Mouse (Mus musculus) thymus, postnatal 14 days (tissue): ENCODE measurements around the gene Unc5a.

ENCODE experiments used
- DNase-seq: peaks from one replicate; pipeline ENCODE4 v3.0.0; 2021

Unc5a gene

DNA sequence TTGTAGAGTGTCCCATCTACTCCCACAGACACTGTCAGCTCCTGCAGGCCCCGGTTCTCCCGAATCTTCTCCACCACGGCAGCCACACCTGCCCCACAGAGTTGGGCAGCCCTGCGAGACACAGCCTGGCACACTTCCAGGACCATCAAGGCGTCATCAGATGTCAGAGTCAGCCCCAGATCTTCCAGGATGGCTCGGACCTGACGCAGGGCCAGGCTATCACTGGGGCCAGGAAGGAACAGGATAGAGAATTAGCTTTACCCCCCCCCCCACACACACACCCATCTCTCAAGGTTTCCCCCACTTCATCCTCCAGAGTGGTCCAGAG, 57.2 kb downstream of the Unc5a start:
- no peak for DNase-seq

DNA sequence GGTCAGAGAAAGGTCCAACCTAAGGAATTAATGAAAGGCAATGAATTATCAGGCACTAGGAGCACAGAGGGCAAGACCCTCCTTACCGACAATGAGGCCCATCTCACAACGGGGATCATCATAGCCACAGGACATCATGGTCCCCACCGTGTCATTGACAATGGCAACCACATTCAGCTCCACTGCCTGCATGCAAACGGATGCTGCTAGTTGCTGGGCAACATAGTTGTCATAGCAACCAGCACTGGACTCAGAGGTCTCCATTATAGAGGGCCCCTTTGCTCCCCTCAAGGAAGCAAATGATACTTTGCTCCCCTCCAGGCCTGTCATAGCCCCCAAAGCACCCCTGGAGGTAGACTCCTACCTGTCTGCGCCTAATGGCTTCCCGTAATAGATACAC, 59.4 kb downstream of the Unc5a start:
- DNase-seq, result no peak

DNA sequence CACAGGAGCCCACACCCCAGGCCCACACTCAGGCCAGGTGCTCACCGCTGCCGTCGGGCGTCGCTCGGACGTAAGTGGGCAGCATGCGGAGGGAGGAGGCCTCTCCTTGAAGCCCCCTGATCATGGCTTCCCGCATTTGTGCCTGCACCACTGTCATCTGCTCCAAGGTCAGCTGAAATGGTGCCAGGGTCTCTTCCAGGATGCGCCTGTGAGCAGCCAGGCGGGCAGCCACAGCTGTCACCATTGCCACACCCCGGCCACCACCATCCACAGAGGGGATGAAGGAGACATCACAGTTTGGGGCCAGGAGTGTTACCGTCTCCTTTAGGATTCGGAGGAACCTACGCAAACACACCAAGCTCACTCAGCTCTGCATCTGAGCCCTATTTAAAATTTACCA, 61.9 kb downstream of the Unc5a start:
- DNase-seq, result no peak

DNA sequence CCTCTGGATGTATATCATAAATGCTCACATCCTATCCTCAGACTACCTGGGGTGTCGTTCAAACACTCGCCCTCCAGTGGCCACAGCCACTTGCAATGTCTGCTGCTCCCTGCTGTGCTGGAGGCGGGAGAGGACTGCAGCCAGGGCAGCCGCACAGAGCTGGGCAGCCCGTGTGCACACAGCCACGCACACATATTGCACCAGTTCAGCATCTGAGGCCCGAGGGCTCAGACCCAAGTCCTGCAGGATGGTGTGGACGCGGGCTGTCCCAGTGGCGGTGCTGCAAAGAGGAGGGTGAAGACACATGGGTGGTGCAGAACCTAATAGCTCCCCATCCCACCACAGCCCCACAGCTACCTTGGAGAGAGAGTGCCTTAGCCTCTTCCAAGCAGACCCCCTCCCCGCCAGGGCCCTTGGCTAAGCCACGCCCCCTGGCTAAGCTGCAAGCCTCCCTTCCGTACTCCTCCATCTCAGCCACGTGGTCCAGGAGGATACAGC, 62.8 kb downstream of the Unc5a start:
- DNase-seq, result no peak

DNA sequence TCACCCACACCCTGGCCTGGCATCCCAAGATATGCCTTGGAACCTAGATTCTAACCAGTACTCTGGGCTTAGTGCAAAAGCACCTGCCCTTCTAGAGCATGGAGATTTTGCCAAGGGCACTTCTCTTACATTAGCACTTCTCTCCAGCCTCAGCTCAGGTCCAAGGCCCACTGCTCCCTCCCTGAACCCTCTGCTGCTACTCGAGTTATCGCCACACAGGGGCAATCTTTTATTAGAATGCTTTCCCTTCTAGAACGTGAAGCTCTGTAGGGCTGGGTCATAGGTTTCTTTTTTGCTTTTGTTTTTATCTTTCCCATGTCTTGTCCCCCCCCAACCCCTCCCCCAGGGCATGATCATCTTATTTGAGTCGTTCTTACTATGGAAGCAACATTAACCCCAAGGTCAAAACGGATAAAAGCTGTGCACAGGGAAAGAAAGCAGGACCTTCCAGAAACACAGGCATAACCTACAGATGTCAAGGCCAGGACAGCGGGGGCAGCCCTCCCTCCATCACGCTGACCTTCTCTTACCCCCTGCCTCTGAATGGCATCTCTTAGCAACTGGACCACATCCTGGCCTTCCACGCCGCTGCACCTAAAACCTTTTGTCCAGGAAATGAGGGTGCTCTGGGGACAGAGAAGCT, 64.6 kb downstream of the Unc5a start:
- DNase-seq, result no peak

DNA sequence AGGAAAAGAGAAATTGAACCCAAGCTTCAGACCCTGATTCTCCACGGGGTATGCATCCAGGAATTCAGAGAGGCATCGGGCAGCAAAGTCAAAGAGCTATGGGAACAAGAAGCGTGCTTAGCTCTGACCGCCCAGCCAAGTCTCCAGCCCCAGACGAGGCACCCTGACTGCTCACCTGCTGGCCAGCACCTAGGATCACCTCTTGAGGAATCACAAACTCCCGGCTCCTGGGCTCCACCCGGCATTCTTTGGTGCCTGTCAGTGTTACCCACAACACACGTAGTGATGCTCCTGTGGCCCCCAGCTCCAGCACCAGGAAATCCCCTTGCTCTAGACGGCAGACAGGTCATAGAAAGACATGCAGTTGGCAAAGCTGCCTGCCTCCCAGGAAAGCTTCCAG, 65.2 kb downstream of the Unc5a start:
- no peak for DNase-seq

DNA sequence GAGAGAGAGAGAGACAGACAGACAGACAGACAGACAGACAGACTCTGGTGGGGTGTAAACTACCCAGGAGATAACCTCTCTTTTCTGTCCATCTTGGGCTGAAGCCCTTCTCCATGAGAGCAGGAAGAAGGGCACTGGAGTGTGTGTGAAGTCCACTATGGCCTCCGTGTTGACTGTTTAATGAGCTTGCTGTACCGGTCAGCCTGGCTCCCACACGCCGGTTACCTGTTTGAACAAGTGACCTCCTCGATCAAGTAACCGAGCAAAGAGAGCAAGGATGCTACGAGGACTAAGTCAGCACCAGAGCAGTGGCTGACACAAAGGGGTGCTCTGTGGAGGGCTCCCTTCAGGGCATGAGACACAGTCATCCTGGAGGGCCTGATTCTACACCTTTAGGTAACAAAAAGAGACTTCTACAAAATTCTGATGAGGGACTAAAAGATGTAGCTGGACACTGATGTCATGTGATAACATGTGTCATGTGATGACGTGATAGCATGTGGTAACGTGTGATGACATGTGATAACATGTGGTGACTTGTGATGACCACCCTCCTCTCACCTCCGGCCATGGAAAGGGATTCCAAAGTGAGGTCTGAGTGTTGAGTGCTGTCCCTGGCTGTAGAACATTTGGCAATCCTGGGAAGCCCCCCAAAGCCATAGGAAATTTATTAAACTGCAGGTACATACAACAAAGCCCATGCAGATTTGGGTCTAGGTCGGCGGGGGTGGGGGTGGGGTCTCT, 68.1 kb downstream of the Unc5a start:
- DNase-seq, result no peak

DNA sequence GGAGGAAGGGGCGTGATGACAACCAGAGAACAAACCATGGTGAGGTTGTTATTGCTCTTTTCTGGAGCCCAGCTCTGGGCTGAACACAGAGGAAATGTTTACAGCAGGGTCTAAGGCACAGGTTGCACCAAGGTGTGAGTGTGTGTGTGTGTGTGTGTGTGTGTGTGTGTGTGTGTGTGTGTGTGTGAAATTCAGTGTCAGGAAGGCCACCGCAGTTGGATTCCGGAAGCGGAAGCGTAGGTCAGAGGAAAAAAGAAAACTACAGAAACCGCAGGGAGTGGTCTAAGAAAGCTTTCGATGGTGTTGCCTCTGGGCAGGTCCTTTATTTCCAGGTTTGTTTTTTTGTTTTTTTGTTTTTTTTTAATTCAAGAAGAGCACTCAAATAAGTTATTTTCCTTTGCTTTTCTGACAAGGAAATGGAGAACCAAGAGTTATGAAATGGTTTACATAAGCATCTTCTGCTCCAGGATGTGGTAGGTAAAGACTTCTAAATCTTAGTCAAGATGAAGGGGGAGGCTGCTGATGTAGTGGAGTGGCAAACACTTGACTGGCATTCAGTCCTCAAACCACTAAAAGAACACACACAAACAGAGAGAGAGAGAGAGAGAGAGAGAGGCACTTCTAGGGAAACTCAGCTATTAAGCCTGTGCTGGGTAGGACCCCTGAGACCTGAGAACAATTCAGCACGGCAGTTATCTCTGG, 68.8 kb downstream of the Unc5a start:
- no peak for DNase-seq

DNA sequence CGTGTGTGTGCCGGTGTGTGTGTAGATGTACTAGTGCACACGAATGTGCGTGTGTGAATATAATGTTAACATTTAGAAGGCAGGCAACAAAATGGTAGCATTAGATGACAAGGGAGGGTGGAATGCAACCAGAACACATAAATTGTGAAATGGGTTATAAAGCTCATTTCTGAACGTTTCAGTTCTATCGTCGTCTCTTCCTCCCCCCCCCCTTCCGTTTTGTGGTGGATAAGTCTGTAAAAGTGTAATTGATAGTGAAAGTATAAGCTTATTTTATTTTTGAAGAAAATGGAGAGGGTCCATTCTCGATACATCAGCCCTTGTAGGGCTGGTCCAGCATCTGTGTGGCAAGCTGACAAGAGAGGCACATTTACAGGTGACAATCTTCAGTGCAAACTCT, 69.5 kb downstream of the Unc5a start:
- DNase-seq, result no peak

DNA sequence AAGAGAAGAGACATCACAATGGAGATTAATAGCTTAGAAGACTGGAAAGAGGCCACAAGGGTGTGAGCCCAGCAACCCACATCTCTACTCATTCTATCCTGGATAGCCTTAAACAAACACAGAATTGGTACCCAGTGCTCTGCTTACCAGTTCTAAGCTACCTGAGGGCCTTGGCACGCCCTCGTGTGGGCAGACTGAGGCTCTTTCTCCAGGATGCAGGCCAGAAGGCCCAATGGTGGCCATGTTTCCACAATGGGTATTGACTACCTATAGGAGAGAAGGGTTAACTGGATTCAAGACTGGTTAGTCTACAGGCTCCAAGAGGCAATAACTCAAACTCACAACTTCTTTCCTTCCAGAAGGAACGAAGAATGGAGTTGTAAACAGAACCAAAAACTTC, 70.0 kb downstream of the Unc5a start:
- DNase-seq, result no peak

DNA sequence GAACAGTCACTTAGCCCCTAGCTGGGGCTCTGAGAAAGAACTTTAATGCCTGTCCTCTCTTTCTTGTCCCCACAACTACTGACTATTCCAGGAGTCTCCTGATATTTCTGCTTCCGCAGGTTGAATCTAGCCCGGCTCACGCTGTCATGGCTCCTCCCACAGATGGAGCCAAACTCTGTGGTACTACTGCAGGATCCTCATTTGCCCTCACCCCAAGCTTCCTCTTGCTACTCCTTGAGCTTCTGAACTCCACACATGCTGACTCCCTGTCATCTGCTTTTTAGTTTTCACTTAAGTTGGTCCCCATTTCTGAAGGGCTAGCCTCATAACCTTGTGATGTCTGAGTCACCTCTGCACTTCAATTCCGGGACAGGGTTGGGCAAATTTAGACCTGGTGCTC, 70.8 kb downstream of the Unc5a start:
- DNase-seq, result no peak

DNA sequence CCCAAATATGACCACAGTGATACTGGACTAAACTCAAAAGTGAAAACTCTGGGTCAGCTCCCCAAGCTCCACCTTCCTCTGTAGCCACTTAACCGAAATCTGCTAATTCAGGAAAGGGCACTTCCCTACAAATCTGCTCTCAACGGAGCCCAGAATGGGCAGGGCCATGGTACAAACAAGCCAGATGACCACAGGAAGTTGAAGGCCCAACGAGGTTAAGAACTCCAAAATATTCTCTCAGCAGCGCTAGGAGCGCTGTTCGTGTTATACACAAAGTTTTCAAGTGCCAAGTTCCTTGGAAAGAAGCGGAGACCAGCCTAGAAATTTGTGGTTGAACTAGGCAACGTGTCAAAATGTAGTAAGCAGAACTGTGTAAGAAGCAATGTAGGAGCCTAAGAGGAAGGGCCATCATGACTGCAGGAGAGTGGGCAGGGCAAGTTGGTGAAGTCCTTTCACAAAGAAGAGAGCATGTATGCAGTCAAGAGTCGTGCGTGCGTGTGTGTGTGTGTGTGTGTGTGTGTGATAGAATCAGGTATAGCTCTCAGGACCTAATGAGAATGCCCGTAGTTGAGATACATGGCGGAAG, 72.1 kb downstream of the Unc5a start, which contains the start of gene Hk3:
Gene Hk3 (minus strand): TSS at position 192 of the 586 bp plus-strand sequence.
- no peak for DNase-seq

DNA sequence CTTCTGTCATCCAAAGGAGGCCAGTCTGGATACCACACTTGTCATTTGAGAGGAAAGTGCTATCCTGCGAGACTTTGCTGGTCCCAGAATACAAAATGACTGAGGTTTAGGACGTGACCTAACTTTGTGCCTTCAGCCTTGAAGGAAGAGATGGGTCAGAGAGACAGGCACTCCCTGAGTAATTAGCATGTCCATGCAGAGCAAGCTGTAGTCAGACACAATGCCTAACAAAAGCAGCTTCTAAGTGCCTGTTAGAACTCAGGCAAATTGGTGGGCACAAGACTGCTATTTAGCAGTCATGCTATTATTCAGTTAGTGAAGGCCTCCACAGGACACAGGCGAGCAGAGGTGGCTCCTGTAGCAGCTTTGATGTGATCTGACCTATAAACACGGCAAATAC, 73.0 kb downstream of the Unc5a start:
- no peak for DNase-seq

DNA sequence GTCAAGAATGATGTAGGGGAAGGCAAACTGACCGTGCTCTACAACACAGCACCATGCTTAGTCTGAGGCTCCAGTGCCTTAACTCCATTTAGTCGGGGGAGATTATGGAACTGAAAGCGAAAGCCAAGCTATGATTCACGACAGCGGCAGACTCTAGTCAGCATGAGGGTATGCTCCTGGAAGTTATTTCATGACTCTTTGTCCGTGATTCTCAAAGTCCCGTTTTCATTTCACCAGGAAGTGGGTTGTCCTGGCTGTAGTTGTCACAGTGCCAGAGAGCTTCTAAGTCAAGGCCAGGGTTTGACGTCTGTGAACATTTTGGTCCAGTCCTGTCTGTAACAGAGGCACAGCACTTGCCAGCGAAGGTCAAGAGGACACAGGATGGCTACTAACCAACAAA, 73.5 kb downstream of the Unc5a start:
- no peak for DNase-seq

DNA sequence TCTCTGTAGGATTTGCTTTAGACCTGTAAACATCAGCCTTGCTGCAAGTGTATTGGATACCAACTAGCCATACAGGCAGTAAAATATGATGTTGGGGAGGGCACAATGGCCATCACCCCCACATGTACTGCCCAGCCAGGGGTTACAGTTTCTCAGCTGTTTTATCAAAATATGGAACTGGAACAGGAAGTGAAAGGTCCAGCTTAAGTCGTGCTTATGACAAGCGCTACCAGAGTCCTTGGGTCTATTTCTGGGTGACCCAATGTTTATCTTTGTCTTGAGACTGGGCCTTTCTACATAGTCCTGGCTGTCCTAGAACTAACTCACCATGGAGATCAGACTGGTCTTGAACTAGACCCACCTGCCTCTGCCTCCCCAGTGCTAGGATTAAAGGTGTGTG, 75.0 kb downstream of the Unc5a start:
- no peak for DNase-seq

DNA sequence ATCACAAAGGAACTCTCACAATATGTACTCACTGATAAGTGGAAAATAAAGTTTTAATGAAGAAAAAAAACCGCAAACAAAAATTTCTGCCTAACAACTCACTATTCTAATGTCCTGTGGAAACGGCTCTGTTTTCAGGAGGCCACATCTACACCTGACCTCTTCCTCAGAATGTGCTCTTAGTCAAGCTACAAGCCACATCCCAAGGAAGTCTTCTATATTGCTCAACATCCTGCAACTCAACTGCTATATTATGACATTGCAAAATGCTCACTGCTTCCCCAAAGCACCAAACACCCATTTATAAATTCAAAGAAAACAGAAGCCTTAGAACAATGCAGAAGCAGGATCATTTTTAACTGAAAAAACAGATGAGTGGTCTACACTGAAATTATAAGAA, 90.8 kb downstream of the Unc5a start:
- no peak for DNase-seq

DNA sequence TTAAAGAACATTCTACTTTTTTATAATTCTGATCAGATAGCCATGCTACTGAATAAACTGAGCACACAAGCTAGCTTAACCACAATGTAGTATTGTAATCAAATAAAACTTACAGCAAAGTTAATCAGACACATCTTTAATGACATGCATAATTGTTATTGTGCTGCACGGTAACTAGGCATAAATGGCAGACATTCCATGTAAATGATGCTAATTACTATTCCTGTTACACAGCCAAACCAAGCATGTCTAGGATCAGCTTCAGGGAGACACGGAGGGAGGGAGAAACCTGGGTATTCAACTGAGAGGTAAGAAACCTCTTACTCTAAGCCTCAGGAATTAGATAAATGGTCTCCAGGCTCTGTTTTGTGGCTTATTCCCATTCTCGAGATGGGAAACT, 98.5 kb downstream of the Unc5a start:
- no peak for DNase-seq
